Mouse (Mus musculus) cortical plate, adult 2 months (tissue): ENCODE results near the gene Gm9821.

Experiments used
- CTCF ChIP-seq: fragments of 200-500 bp; IDR thresholded peaks from 2 replicates; pipeline ENCODE4 v1.5.1; 2011; ENCODE audit warnings: mild to moderate bottlenecking, control low read depth, low read length; ENCODE audit not compliant: insufficient read depth; ENCODE audit errors: extremely low read depth
- POLR2A ChIP-seq: fragments of 200-500 bp; IDR thresholded peaks from 2 replicates; pipeline ENCODE4 v1.6.1; 2011; ENCODE audit warnings: mild to moderate bottlenecking, low read length, control low read depth; ENCODE audit not compliant: insufficient read depth; ENCODE audit errors: extremely low read depth

DNA sequence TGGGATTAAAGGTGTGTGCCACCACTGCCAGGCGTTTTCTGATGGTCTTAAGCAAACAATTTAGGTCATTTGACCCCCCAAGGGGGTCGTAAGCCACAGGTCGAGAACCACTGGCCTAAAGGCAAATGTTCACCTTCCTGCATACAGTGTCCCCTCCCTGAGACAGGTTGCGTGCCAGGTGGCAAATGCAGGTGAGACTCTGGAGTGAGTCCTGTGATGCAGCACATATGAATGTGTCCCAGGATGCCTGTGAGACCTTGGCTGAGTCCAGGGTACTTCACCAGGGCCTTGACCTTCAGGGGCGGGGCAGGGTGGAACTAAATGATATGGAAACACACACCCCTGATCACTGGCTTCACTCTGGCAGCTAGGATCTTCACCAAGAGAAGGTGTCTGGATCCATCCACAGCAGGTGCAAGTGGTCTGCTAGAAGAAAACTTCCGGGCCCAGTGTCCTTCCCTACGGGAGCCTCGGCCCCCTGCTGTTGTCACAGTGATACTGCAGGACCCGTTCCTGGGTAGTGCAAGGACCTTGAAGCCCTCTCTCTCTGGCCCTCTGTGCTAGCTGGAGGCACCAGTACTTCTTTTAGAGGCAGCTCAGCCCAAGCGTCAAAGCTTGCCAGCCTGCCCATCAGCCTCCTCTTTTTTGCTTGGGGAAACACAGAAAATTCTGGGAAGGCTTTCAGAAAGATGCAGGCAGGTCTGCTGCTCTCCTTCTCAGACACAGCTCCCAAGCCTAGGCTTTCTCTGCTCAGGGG is 13.4 kb downstream of the Gm9821 start:
- TF ChIP-seq POLR2A, result peak; percentile 38; the same call in 1 of the 2 replicates
- peak; percentile 61 for TF ChIP-seq CTCF
